Mouse (Mus musculus) T-cell, adult 66 days (primary cell): Measurements from ENCODE around the gene Atxn1. TPM values are rescaled to one million over a fixed set of nuclear protein-coding genes. Genes with fewer than 3 reads are reported as not detected.

Experiments used
- total RNA-seq, 2 experiments: library from RNA; stranded (reverse); gene quantifications; 3 replicates in 1 of 2; 4 replicates in 1 of 2; pipeline ENCODE4 v1.2.4; 2023

Atxn1 gene
- total RNA-seq, result 10 to 100 TPM; 32.5 to 36.5 TPM

GRCm38 (mm10) chr13:45964853-45965593 is at the start of gene Atxn1:
Gene Atxn1, minus strand, starts transcription at chr13:45965008.

GRCm38 (mm10) chr13:45507274-45508229 is 457.3 kb downstream of the Atxn1 start, which contains the start of gene Gmpr:
Gene Gmpr, plus strand, starts transcription at chr13:45507444.

